24 mouse cellular contexts compared by ENCODE assay signal in the genomic region with DNA sequence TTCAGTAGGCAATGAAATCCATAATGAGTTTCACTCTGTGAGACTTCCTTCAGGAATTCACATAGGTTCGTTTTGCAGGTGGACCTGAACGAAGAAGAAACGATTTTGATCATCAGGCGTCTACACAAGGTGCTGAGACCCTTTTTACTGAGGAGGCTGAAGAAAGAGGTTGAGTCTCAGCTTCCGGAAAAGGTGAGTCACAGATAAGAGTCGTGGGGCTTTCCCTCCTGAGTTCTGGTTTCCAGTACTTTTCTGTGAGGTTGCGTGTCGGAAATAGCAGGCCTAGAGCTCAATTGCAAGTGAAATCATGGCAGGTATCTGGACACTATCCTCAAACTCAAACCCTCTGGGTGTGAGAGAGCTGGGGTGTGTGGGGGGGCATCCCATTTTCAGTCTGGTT.
DNase-seq lines count a peak whose midpoint lies in the region; ATAC-seq and TF ChIP-seq lines count a peak whose summit lies in the region.
"Had no signal": no experiment of that assay in that cellular context is flagged by ENCODE, and none has a peak within 500 bp of the region (broad histone marks: within the 10 kb centered on the region; RNA-seq: fewer than 3 reads in every experiment).

No protein-coding gene starts in this region.

- dilution Hi-C loops in CH12.LX (cut with MboI; ENCODE audit: extremely low pct_ligation_motif_present, extremely low pct_unique_long_range_greater_than_20kb, low sequenced_read_pairs), result no loop called here

- peak; percentile 79 for DNase-seq in CD4-positive, CD25-positive, alpha-beta regulatory T cell, adult 2 months (ENCODE audit: low read depth, low spot score)
- DNase-seq in CH12.LX (ENCODE audit: extremely low read depth), result peak; percentile 92
- DNase-seq in hindbrain, embryonic 14.5 days (ENCODE audit: low spot score), result no peak
- DNase-seq in left cerebral cortex, postnatal 25 days (ENCODE audit: low spot score in 2 of 2), result no peak
- no peak for DNase-seq in heart, postnatal 25 days (ENCODE audit: low spot score)
- DNase-seq: adrenal gland, postnatal 10 days; adrenal gland, postnatal 36 days; cerebellum, adult 11 months; cerebellum, adult 2 months; cerebellum, adult 9-11 months; cerebellum, postnatal 25 days; gastrocnemius, postnatal 14 days; heart, postnatal 36 days; kidney, adult 11 months had no signal

- H3K27ac ChIP-seq in CH12.LX (ENCODE audit: insufficient read depth, low read depth), result peak overlapping the region; percentile 58
- H3K27ac ChIP-seq in hindbrain, embryonic 14.5 days, result no peak overlapping the region
- H3K27ac ChIP-seq: embryonic facial prominence, embryonic 12.5 days; embryonic facial prominence, embryonic 15.5 days; forebrain, embryonic 12.5 days; hindbrain, embryonic 10.5 days; hindbrain, embryonic 13.5 days; hindbrain, postnatal 0 days; intestine, embryonic 15.5 days had no signal

- peaks cover 17 to 44% of the 10 kb centered on the region in 2 experiments for H3K4me1 ChIP-seq in CH12.LX (ENCODE audit: control insufficient read depth in 1 of 2, insufficient read depth in 2 of 2)
- H3K4me1 ChIP-seq in hindbrain, embryonic 14.5 days (replicated peaks; ENCODE audit: control insufficient read depth, insufficient read depth, low read length), result peaks cover 15% of the 10 kb centered on the region
- H3K4me1 ChIP-seq: embryonic facial prominence, embryonic 15.5 days; intestine, embryonic 15.5 days had no signal

- H3K9me3 ChIP-seq in CH12.LX (replicated peaks; ENCODE audit: low read length), result peaks cover 5% of the 10 kb centered on the region
- no peaks in the 10 kb centered on the region for H3K9me3 ChIP-seq in hindbrain, embryonic 14.5 days (ENCODE audit: control insufficient read depth, low read length)
- H3K9me3 ChIP-seq: embryonic facial prominence, embryonic 12.5 days; embryonic facial prominence, embryonic 15.5 days; forebrain, embryonic 12.5 days; hindbrain, embryonic 10.5 days; hindbrain, embryonic 13.5 days; intestine, embryonic 15.5 days had no signal

- peaks cover 36 to 81% of the 10 kb centered on the region in 2 experiments for H3K36me3 ChIP-seq in CH12.LX (replicated peaks in 1 of 2; ENCODE audit: control insufficient read depth in 1 of 2, insufficient read depth in 1 of 2, low read length in 1 of 2)
- H3K36me3 ChIP-seq in hindbrain, embryonic 14.5 days (replicated peaks; ENCODE audit: control insufficient read depth, insufficient read depth), result peaks cover 4% of the 10 kb centered on the region; the same call in 1 of the 2 replicates
- H3K36me3 ChIP-seq: forebrain, embryonic 12.5 days; hindbrain, embryonic 10.5 days had no signal

- WGBS in hindbrain, embryonic 14.5 days, result 95% methylated on average over 8 of the region's 8 CpGs

- no peak; the same call in 1 of the 2 replicates for TF ChIP-seq RAD21 in CH12.LX (IDR thresholded peaks at IDR 0.05; ENCODE audit: low read depth, low read length)

- no peaks in the 10 kb centered on the region for H3K27me3 ChIP-seq in CH12.LX (replicated peaks)
- no peaks in the 10 kb centered on the region for H3K27me3 ChIP-seq in hindbrain, embryonic 14.5 days (ENCODE audit: control insufficient read depth, insufficient read depth, low read length)
- H3K27me3 ChIP-seq: embryonic facial prominence, embryonic 12.5 days; embryonic facial prominence, embryonic 15.5 days; forebrain, embryonic 12.5 days; hindbrain, embryonic 13.5 days; intestine, embryonic 15.5 days had no signal

- TF ChIP-seq EP300 in CH12.LX (IDR thresholded peaks at IDR 0.05; ENCODE audit: low read length), result peak; percentile 99

- H3K79me2 ChIP-seq in CH12.LX (replicated peaks; ENCODE audit: control insufficient read depth, extremely low read depth, insufficient read depth, poor library complexity, severe bottlenecking), result 0 out of 2 replicates have a peak, but pooled peaks cover 2% of the 10 kb centered on the region

- TF ChIP-seq POLR2A in CH12.LX (IDR thresholded peaks at IDR 0.05; ENCODE audit: low read depth, low read length), result no peak; the same call in 1 of the 2 replicates

- ATAC-seq in inflammation-experienced regulatory T-cells, adult 6 months, result peak; percentile 99
- ATAC-seq in hindbrain, embryonic 14.5 days (ENCODE audit: low FRiP score), result no peak
- ATAC-seq: forebrain, embryonic 16.5 days; hindbrain, postnatal 0 days; intestine, embryonic 15.5 days had no signal

- in situ Hi-C loops in CH12.LX (cut with MboI; ENCODE audit: low pct_ligation_motif_present, low pct_unique_long_range_greater_than_20kb, low sequenced_read_pairs), result no loop called here

- no peak for TF ChIP-seq CTCF in CH12.LX (conservative IDR thresholded peaks at IDR 0.05 in 1 of 2, IDR thresholded peaks at IDR 0.05 in 1 of 2; ENCODE audit: low read depth in 2 of 2, low read length in 2 of 2)

- no peak overlapping the region for H3K9ac ChIP-seq in CH12.LX (ENCODE audit: insufficient read depth, low read depth)
- no peak overlapping the region for H3K9ac ChIP-seq in hindbrain, embryonic 14.5 days
- H3K9ac ChIP-seq: embryonic facial prominence, embryonic 12.5 days; embryonic facial prominence, embryonic 15.5 days; forebrain, embryonic 12.5 days; hindbrain, embryonic 13.5 days; intestine, embryonic 15.5 days had no signal

- intact Hi-C loops in left cerebral cortex, postnatal 25 days (cut with DNase I), result no loop called here
- intact Hi-C loops in heart, postnatal 25 days (cut with DNase I), result no loop called here

- H3K4me2 ChIP-seq in CH12.LX (ENCODE audit: insufficient read depth, low read depth, poor library complexity, severe bottlenecking), result peak overlapping the region; percentile 66; the same call in 1 of the 2 replicates
- H3K4me2 ChIP-seq in hindbrain, embryonic 14.5 days (replicated peaks), result no peak overlapping the region
- H3K4me2 ChIP-seq: embryonic facial prominence, embryonic 12.5 days; embryonic facial prominence, embryonic 15.5 days; forebrain, embryonic 12.5 days; heart, embryonic 11.5 days; hindbrain, embryonic 13.5 days; intestine, embryonic 15.5 days had no signal

- H3K4me3 ChIP-seq in CH12.LX (replicated peaks in 1 of 3; ENCODE audit: low read depth in 2 of 3, low read length in 2 of 3, poor library complexity in 1 of 3), result no peak overlapping the region
- no peak overlapping the region for H3K4me3 ChIP-seq in hindbrain, embryonic 14.5 days (replicated peaks; ENCODE audit: low read length)
- H3K4me3 ChIP-seq: embryonic facial prominence, embryonic 12.5 days; embryonic facial prominence, embryonic 15.5 days; forebrain, embryonic 12.5 days; hindbrain, embryonic 10.5 days; hindbrain, embryonic 13.5 days; intestine, embryonic 15.5 days had no signal

TF ChIP-seq in CH12.LX, 34 proteins besides CTCF, POLR2A, EP300 and RAD21 (continues in another document):
- TF ChIP-seq NRF1 (IDR thresholded peaks at IDR 0.05; ENCODE audit: low read depth, low read length) (no peak), ELF1 (IDR thresholded peaks at IDR 0.05; ENCODE audit: low read depth, low read length) (peak; percentile 55; the same call in 1 of the 2 replicates), JUND (conservative IDR thresholded peaks at IDR 0.05; ENCODE audit: low read depth, low read length) (peak; percentile 99), SMC3 (IDR thresholded peaks at IDR 0.05; ENCODE audit: low read depth, low read length) (no peak), IRF4 (IDR thresholded peaks at IDR 0.05; ENCODE audit: low read depth, low read length) (peak; percentile 83), JUN (IDR thresholded peaks at IDR 0.05; ENCODE audit: insufficient read depth, low read depth, low read length) (peak; percentile 99), TCF12 (IDR thresholded peaks at IDR 0.05; ENCODE audit: low read depth, low read length) (peak; percentile 66; the same call in 1 of the 2 replicates), E2F4 (IDR thresholded peaks at IDR 0.05; ENCODE audit: insufficient replicate concordance, low read depth, low read length) (no peak), CHD1 (IDR thresholded peaks at IDR 0.05; ENCODE audit: low read depth, low read length) (no peak), POLR2AphosphoS2 (IDR thresholded peaks at IDR 0.05; ENCODE audit: low read depth, low read length) (no peak), TBP (conservative IDR thresholded peaks at IDR 0.05; ENCODE audit: low read depth, low read length) (no peak), BHLHE40 (IDR thresholded peaks at IDR 0.05; ENCODE audit: low read depth, low read length) (peak; percentile 53), PAX5 (IDR thresholded peaks at IDR 0.05; ENCODE audit: low read length) (no peak), ZNF384 (IDR thresholded peaks at IDR 0.05; ENCODE audit: low read depth, low read length) (no peak), USF1 (IDR thresholded peaks at IDR 0.05; ENCODE audit: low read depth, low read length) (no peak), ZC3H11A (IDR thresholded peaks at IDR 0.05; ENCODE audit: low read depth, low read length) (no peak), MAFK (IDR thresholded peaks at IDR 0.05; ENCODE audit: insufficient replicate concordance, low read length) (0 out of 2 replicates have a peak, but pooled peaks have one; percentile 60), GABPA (IDR thresholded peaks at IDR 0.05; ENCODE audit: insufficient replicate concordance, low read depth, low read length) (no peak), SIN3A (IDR thresholded peaks at IDR 0.05; ENCODE audit: low read length) (no peak), KAT2A (IDR thresholded peaks at IDR 0.05; ENCODE audit: insufficient replicate concordance, low read length) (no peak), HCFC1 (IDR thresholded peaks at IDR 0.05; ENCODE audit: low read depth, low read length) (no peak), MXI1 (IDR thresholded peaks at IDR 0.05; ENCODE audit: low read depth, low read length) (no peak), MEF2A (IDR thresholded peaks at IDR 0.05; ENCODE audit: borderline replicate concordance, low read depth, low read length) (peak; percentile 84; the same call in 1 of the 2 replicates), MAX (IDR thresholded peaks at IDR 0.05; ENCODE audit: low read length) (peak; percentile 24; the same call in 1 of the 2 replicates), ETS1 (conservative IDR thresholded peaks at IDR 0.05; ENCODE audit: low read depth, low read length) (peak; percentile 84), NELFE (IDR thresholded peaks at IDR 0.05; ENCODE audit: low read depth, low read length) (no peak), MAZ (IDR thresholded peaks at IDR 0.05; ENCODE audit: low read depth, low read length) (0 out of 2 replicates have a peak, but pooled peaks have one; percentile 46), MYC (IDR thresholded peaks at IDR 0.05; ENCODE audit: low read depth, low read length) (0 out of 2 replicates have a peak, but pooled peaks have one; percentile 39), UBTF (IDR thresholded peaks at IDR 0.05; ENCODE audit: low read depth, low read length) (no peak), CHD2 (IDR thresholded peaks at IDR 0.05; ENCODE audit: low read length) (peak; percentile 73), USF2 (conservative IDR thresholded peaks at IDR 0.05; ENCODE audit: low read depth, low read length) (no peak), RCOR1 (conservative IDR thresholded peaks at IDR 0.05; ENCODE audit: low read depth, low read length) (peak; percentile 69)

Comparison
In these comparisons a context has a peak if more than half of its experiments do, and no peak if none do; other contexts are left out.
1. DNase-seq: peak in CD4-positive, CD25-positive, alpha-beta regulatory T cell, adult 2 months (single experiment) and CH12.LX (single experiment); none in hindbrain, embryonic 14.5 days (single experiment), left cerebral cortex, postnatal 25 days (0 of 2) and heart, postnatal 25 days (single experiment).